Mouse (Mus musculus) forebrain, embryonic 11.5 days (tissue): ENCODE measurements at regions not wholly inside any gene's neighbourhood (a gene's known extent, or its start where the extent isn't known, plus 50 kb on each side); places are given as distances from the start of the nearest gene placed in this dataset.

Experiments used
- ATAC-seq: fragments of 200-750 bp; cut with Nextera tagmentation; replicated peaks from 2 replicates; pipeline ENCODE4 v1.8.0; 2017; ENCODE audit warnings: moderate TSS enrichment; ENCODE audit not compliant: low FRiP score
- DNase-seq: peaks from one replicate; pipeline ENCODE4 v3.0.0-alpha.2; 2017; ENCODE audit warnings: low spot score
- H3K27ac ChIP-seq: fragments of 300-500 bp; sonication (generic); 2 replicates; pipeline ENCODE4 v1.5.1; 2014; ENCODE audit warnings: low read depth, low read length
- H3K27me3 ChIP-seq: fragments of 300-500 bp; sonication (generic); 2 replicates; pipeline ENCODE4 v1.6.1; 2014; ENCODE audit warnings: mild to moderate bottlenecking, low read length, mixed read lengths; ENCODE audit not compliant: control insufficient read depth, insufficient read depth
- H3K36me3 ChIP-seq: fragments of 300-500 bp; sonication (generic); 2 replicates; pipeline ENCODE4 v1.6.1; 2014; ENCODE audit warnings: mild to moderate bottlenecking, low read length, moderate library complexity, mixed read lengths; ENCODE audit not compliant: control insufficient read depth, insufficient read depth
- H3K4me1 ChIP-seq: fragments of 300-500 bp; sonication (generic); replicated peaks from 2 replicates; pipeline ENCODE4 v1.6.1; 2014; ENCODE audit warnings: low read length, mixed read lengths; ENCODE audit not compliant: control insufficient read depth, insufficient read depth
- H3K4me2 ChIP-seq: fragments of 300-500 bp; sonication (generic); 2 replicates; pipeline ENCODE4 v1.6.1; 2014; ENCODE audit warnings: low read depth, mild to moderate bottlenecking, low read length, moderate library complexity, mixed read lengths; ENCODE audit not compliant: severe bottlenecking
- H3K4me3 ChIP-seq: fragments of 300-500 bp; sonication (generic); 2 replicates; pipeline ENCODE4 v1.5.1; 2014; ENCODE audit warnings: low read depth, low read length
- H3K9ac ChIP-seq: fragments of 300-500 bp; sonication (generic); 2 replicates; pipeline ENCODE4 v1.6.1; 2014; ENCODE audit warnings: low read length
- H3K9me3 ChIP-seq: fragments of 300-500 bp; sonication (generic); 2 replicates; pipeline ENCODE4 v1.6.1; 2016; ENCODE audit warnings: low read length, mixed read lengths; ENCODE audit not compliant: control insufficient read depth
- WGBS: fragments of 180-500 bp; shearing (Covaris S2); extraction: QIAGEN DNeasy Blood & Tissue Kit; methylation state at CpG from one replicate; pipeline ENCODE4 v1.1.7; 2014; 5-methylcytosine and 5-hydroxymethylcytosine counted together

- Histone ChIP-seq H3K9me3 (no peaks in the 10 kb centered on the region), H3K27ac (no peak overlapping the region), H3K4me1 (no peaks in the 10 kb centered on the region), H3K4me2 (no peak overlapping the region), H3K4me3 (no peak overlapping the region), H3K36me3 (no peaks in the 10 kb centered on the region), H3K27me3 (no peaks in the 10 kb centered on the region), H3K9ac (no peak overlapping the region)
- ATAC-seq (no peak), DNase-seq (no peak)
- WGBS = 89% methylated on average over 3 of the region's 3 CpGs
Measured at GRCm38 (mm10) chr17:94254801-94255200, 495.0 kb downstream of the Mettl4 start.

GRCm38 (mm10) chr17:94243821-94244220, 506.0 kb downstream of the Mettl4 start:
- H3K4me3 ChIP-seq = no peak overlapping the region

GRCm38 (mm10) chr17:94226136-94226535, 523.7 kb downstream of the Mettl4 start:
- no peaks in the 10 kb centered on the region for H3K36me3 ChIP-seq
- no peak overlapping the region for H3K4me2 ChIP-seq
- no peak overlapping the region for H3K27ac ChIP-seq
- ATAC-seq (no peak), DNase-seq (no peak)
- no peak overlapping the region for H3K4me3 ChIP-seq
- H3K27me3 ChIP-seq = no peaks in the 10 kb centered on the region
- H3K9me3 ChIP-seq = no peaks in the 10 kb centered on the region
- H3K4me1 ChIP-seq = no peaks in the 10 kb centered on the region
- 82% methylated on average over 3 of the region's 3 CpGs for WGBS
- no peak overlapping the region for H3K9ac ChIP-seq

More at GRCm38 (mm10) chr17:94243821-94244220, 506.0 kb downstream of the Mettl4 start:
- ATAC-seq (no peak), DNase-seq (no peak)
- H3K27ac ChIP-seq = no peak overlapping the region
- no peaks in the 10 kb centered on the region for H3K36me3 ChIP-seq
- no peaks in the 10 kb centered on the region for H3K4me1 ChIP-seq
- WGBS = 79% methylated on average over 1 of the region's 1 CpGs
- H3K9ac ChIP-seq = no peak overlapping the region
- H3K4me2 ChIP-seq = no peak overlapping the region
- H3K27me3 ChIP-seq = no peaks in the 10 kb centered on the region
- no peaks in the 10 kb centered on the region for H3K9me3 ChIP-seq
